Mouse (Mus musculus): ENCODE measurements around the gene Stk39.

GRCm38 (mm10) chr2:68486275-68486674, 14.2 kb upstream of the Stk39 start:
- TF ChIP-seq POLR2A (IDR thresholded peaks at IDR 0.05; ENCODE audit: low read depth, low read length) (no peak), CTCF (IDR thresholded peaks at IDR 0.05; ENCODE audit: borderline replicate concordance, insufficient read depth, low read length) (no peak)
